Mouse (Mus musculus): ENCODE data around the gene Gm11559. TPM values are rescaled to one million over a fixed set of nuclear protein-coding genes. Genes with fewer than 3 reads are reported as not detected.
"Not testable (repeated sequence)": the region's sequence is repeated elsewhere in the genome, so short reads cannot be mapped to it uniquely, and the experiment has no call there.

Gm11559 gene
- polyA plus RNA-seq, 1 experiment from 2014 or later = not detected

GRCm38 (mm10) chr11:99857617-99858016 lies 6.7 kb upstream of the Gm11559 start, which contains the start of gene Gm11568:
Gene Gm11568 (plus strand): TSS chr11:99857917.
- no peaks in the 10 kb centered on the region for H3K36me3 ChIP-seq (ENCODE audit: insufficient read depth, low read length)
- H3K27ac ChIP-seq = no peak within 1 kb of the TSS
- no peak for TF ChIP-seq CTCF (IDR thresholded peaks at IDR 0.05; ENCODE audit: low read depth)
- H3K4me2 ChIP-seq (ENCODE audit: low read length) = no peak within 1 kb of the TSS
- DNase-seq (ENCODE audit: low spot score) (no peak), ATAC-seq (replicated peaks; ENCODE audit: low FRiP score, low read depth) (no peak)
- no peaks in the 10 kb centered on the region for H3K27me3 ChIP-seq (ENCODE audit: insufficient read depth, low read length)
- no peak within 1 kb of the TSS for H3K9ac ChIP-seq (ENCODE audit: low read depth, low read length)
- no peaks in the 10 kb centered on the region for H3K9me3 ChIP-seq (replicated peaks; ENCODE audit: low read length)
- H3K4me1 ChIP-seq (replicated peaks; ENCODE audit: insufficient read depth, low read length) = no peaks in the 10 kb centered on the region
- H3K4me3 ChIP-seq (replicated peaks; ENCODE audit: low read depth, low read length) = no peak within 1 kb of the TSS
- WGBS = 76% methylated on average over 2 of the region's 2 CpGs

- H3K9ac ChIP-seq (ENCODE audit: low read depth, low read length) = no peak overlapping the region
- DNase-seq (ENCODE audit: low spot score) = no peak
- 74% methylated on average over 2 of the region's 2 CpGs for WGBS
- no peak for TF ChIP-seq CTCF (IDR thresholded peaks at IDR 0.05; ENCODE audit: low read depth)
- no peak overlapping the region for H3K4me2 ChIP-seq (ENCODE audit: low read length)
- H3K9me3 ChIP-seq (replicated peaks; ENCODE audit: low read length) = no peaks in the 10 kb centered on the region
- H3K4me3 ChIP-seq (replicated peaks; ENCODE audit: low read depth, low read length) = no peak overlapping the region
- H3K27ac ChIP-seq = no peak overlapping the region
- no peak for ATAC-seq (replicated peaks; ENCODE audit: low FRiP score, low read depth)
- no peaks in the 10 kb centered on the region for H3K4me1 ChIP-seq (replicated peaks; ENCODE audit: insufficient read depth, low read length)
- H3K36me3 ChIP-seq (ENCODE audit: insufficient read depth, low read length) = no peaks in the 10 kb centered on the region
- no peaks in the 10 kb centered on the region for H3K27me3 ChIP-seq (ENCODE audit: insufficient read depth, low read length)
These were observed 5.5 kb upstream of the Gm11559 start for GRCm38 (mm10) chr11:99858761-99859160.

GRCm38 (mm10) chr11:99873089-99873488 lies 8.8 kb downstream of the Gm11559 start, which contains the start of gene Krtap9-1:
Gene Krtap9-1 (plus strand): TSS chr11:99873389.
- ATAC-seq (replicated peaks; ENCODE audit: low FRiP score, low read depth); H3K4me2 ChIP-seq (ENCODE audit: low read length); H3K36me3 ChIP-seq (ENCODE audit: insufficient read depth, low read length); H3K27me3 ChIP-seq (ENCODE audit: insufficient read depth, low read length); H3K9ac ChIP-seq (ENCODE audit: low read depth, low read length); H3K4me1 ChIP-seq (replicated peaks; ENCODE audit: insufficient read depth, low read length); DNase-seq (ENCODE audit: low spot score); H3K9me3 ChIP-seq (replicated peaks; ENCODE audit: low read length); H3K27ac ChIP-seq; H3K4me3 ChIP-seq (replicated peaks; ENCODE audit: low read depth, low read length): not testable (repeated sequence)
- WGBS = 74% methylated on average over 1 of the region's 1 CpGs

GRCm38 (mm10) chr11:99878887-99879286 lies 14.6 kb downstream of the Gm11559 start, which contains the start of gene Gm11567:
Gene Gm11567 (plus strand): TSS chr11:99879187.
- H3K9ac ChIP-seq (ENCODE audit: low read depth, low read length); H3K36me3 ChIP-seq (ENCODE audit: insufficient read depth, low read length); H3K27me3 ChIP-seq (ENCODE audit: insufficient read depth, low read length); H3K27ac ChIP-seq; H3K4me3 ChIP-seq (replicated peaks; ENCODE audit: low read depth, low read length); ATAC-seq (replicated peaks; ENCODE audit: low FRiP score, low read depth); H3K9me3 ChIP-seq (replicated peaks; ENCODE audit: low read length); H3K4me1 ChIP-seq (replicated peaks; ENCODE audit: insufficient read depth, low read length); H3K4me2 ChIP-seq (ENCODE audit: low read length); DNase-seq (ENCODE audit: low spot score): not testable (repeated sequence)
- 64% methylated on average over 1 of the region's 1 CpGs for WGBS

GRCm38 (mm10) chr11:99907620-99908019 lies 43.3 kb downstream of the Gm11559 start, which contains the start of gene Krtap31-1:
Gene Krtap31-1 (plus strand): TSS chr11:99907920.
- no peak for ATAC-seq (replicated peaks; ENCODE audit: low FRiP score, low read depth)
- no peak within 1 kb of the TSS for H3K27ac ChIP-seq
- H3K4me2 ChIP-seq (ENCODE audit: low read length) = no peak within 1 kb of the TSS
- H3K4me3 ChIP-seq (replicated peaks; ENCODE audit: low read depth, low read length) = no peak within 1 kb of the TSS
- no peaks in the 10 kb centered on the region for H3K9me3 ChIP-seq (replicated peaks; ENCODE audit: low read length)
- no peak within 1 kb of the TSS for H3K9ac ChIP-seq (ENCODE audit: low read depth, low read length)
- no peaks in the 10 kb centered on the region for H3K27me3 ChIP-seq (ENCODE audit: insufficient read depth, low read length)
- no peak for TF ChIP-seq CTCF (IDR thresholded peaks at IDR 0.05; ENCODE audit: low read depth)
- DNase-seq (ENCODE audit: low spot score) = no peak
- WGBS = 87% methylated on average over 2 of the region's 2 CpGs
- no peaks in the 10 kb centered on the region for H3K36me3 ChIP-seq (ENCODE audit: insufficient read depth, low read length)
- H3K4me1 ChIP-seq (replicated peaks; ENCODE audit: insufficient read depth, low read length) = no peaks in the 10 kb centered on the region

- Histone ChIP-seq H3K9me3 (replicated peaks; ENCODE audit: low read length) (no peaks in the 10 kb centered on the region), H3K36me3 (ENCODE audit: insufficient read depth, low read length) (no peaks in the 10 kb centered on the region), H3K4me1 (replicated peaks; ENCODE audit: insufficient read depth, low read length) (no peaks in the 10 kb centered on the region), H3K4me2 (ENCODE audit: low read length) (no peak within 1 kb of the TSS), H3K9ac (ENCODE audit: low read depth, low read length) (no peak within 1 kb of the TSS), H3K4me3 (replicated peaks; ENCODE audit: low read depth, low read length) (no peak within 1 kb of the TSS), H3K27ac (no peak within 1 kb of the TSS), H3K27me3 (ENCODE audit: insufficient read depth, low read length) (no peaks in the 10 kb centered on the region)
- ATAC-seq (replicated peaks; ENCODE audit: low FRiP score, low read depth) = no peak
- WGBS = 91% methylated on average over 3 of the region's 3 CpGs
- DNase-seq (ENCODE audit: low spot score) = no peak
- no peak for TF ChIP-seq CTCF (IDR thresholded peaks at IDR 0.05; ENCODE audit: low read depth)
These were observed 50.2 kb downstream of the Gm11559 start, which contains the start of gene Gm11565 for GRCm38 (mm10) chr11:99914451-99914850. Gene Gm11565 (plus strand): TSS chr11:99914751.

Other genes starting within 250 kb of the Gm11559 start
- gene Krtap2-4, start 249.6 kb upstream of the Gm11559 start, polyA plus RNA-seq (2015; fragmentation: Nextera tagmentation; extraction: Ambion mirVana) = not detected in 2 replicates
- gene Gm11562, start 244.0 kb upstream of the Gm11559 start, polyA plus RNA-seq (2015; fragmentation: Nextera tagmentation; extraction: Ambion mirVana) = not detected in 2 replicates
- not detected in 2 replicates for gene Krtap4-1, start 236.2 kb upstream of the Gm11559 start, polyA plus RNA-seq (2015; fragmentation: Nextera tagmentation; extraction: Ambion mirVana)
- gene Krtap4-2, start 229.4 kb upstream of the Gm11559 start, polyA plus RNA-seq (2015; fragmentation: Nextera tagmentation; extraction: Ambion mirVana) = not detected in 2 replicates
- gene Krtap4-7, start 220.4 kb upstream of the Gm11559 start, polyA plus RNA-seq (2015; fragmentation: Nextera tagmentation; extraction: Ambion mirVana) = not detected in 2 replicates
- not detected in 2 replicates for gene Gm11555, start 214.2 kb upstream of the Gm11559 start, polyA plus RNA-seq (2015; fragmentation: Nextera tagmentation; extraction: Ambion mirVana)
- not detected in 2 replicates for gene Gm11563, start 205.5 kb upstream of the Gm11559 start, polyA plus RNA-seq (2015; fragmentation: Nextera tagmentation; extraction: Ambion mirVana)
- gene Krtap4-6, start 198.5 kb upstream of the Gm11559 start, polyA plus RNA-seq (2015; fragmentation: Nextera tagmentation; extraction: Ambion mirVana) = not detected in 2 replicates
- gene Gm14190, start 173.7 kb upstream of the Gm11559 start, polyA plus RNA-seq (2015; fragmentation: Nextera tagmentation; extraction: Ambion mirVana) = not detected in 2 replicates
- gene Gm14180, start 130.2 kb upstream of the Gm11559 start, polyA plus RNA-seq (2015; fragmentation: Nextera tagmentation; extraction: Ambion mirVana) = not detected in 2 replicates
- not detected in 2 replicates for gene Gm11595, start 91.6 kb upstream of the Gm11559 start, polyA plus RNA-seq (2015; fragmentation: Nextera tagmentation; extraction: Ambion mirVana)
- gene Krtap4-8, start 83.8 kb upstream of the Gm11559 start, polyA plus RNA-seq (2015; fragmentation: Nextera tagmentation; extraction: Ambion mirVana) = not detected in 2 replicates
- gene Krtap4-9, start 79.3 kb upstream of the Gm11559 start, polyA plus RNA-seq (2015; fragmentation: Nextera tagmentation; extraction: Ambion mirVana) = not detected in 2 replicates
- not detected in 2 replicates for gene Gm11596, start 71.0 kb upstream of the Gm11559 start, polyA plus RNA-seq (2015; fragmentation: Nextera tagmentation; extraction: Ambion mirVana)
- not detected in 2 replicates for gene Gm11569, start 65.5 kb upstream of the Gm11559 start, polyA plus RNA-seq (2015; fragmentation: Nextera tagmentation; extraction: Ambion mirVana)
- not detected in 2 replicates for gene Gm11554, start 60.0 kb upstream of the Gm11559 start, polyA plus RNA-seq (2015; fragmentation: Nextera tagmentation; extraction: Ambion mirVana)
- not detected in 2 replicates for gene Krtap4-13, start 54.6 kb upstream of the Gm11559 start, polyA plus RNA-seq (2015; fragmentation: Nextera tagmentation; extraction: Ambion mirVana)
- gene Gm11564, start 48.8 kb upstream of the Gm11559 start, polyA plus RNA-seq (2015; fragmentation: Nextera tagmentation; extraction: Ambion mirVana) = not detected in 2 replicates
- not detected in 2 replicates for gene 2300003K06Rik, start 26.4 kb upstream of the Gm11559 start, polyA plus RNA-seq (2015; fragmentation: Nextera tagmentation; extraction: Ambion mirVana)
- not detected in 2 replicates for gene Krtap4-16, start 12.9 kb upstream of the Gm11559 start, polyA plus RNA-seq (2015; fragmentation: Nextera tagmentation; extraction: Ambion mirVana)
- gene Gm11568, start 6.6 kb upstream of the Gm11559 start, polyA plus RNA-seq (2015; fragmentation: Nextera tagmentation; extraction: Ambion mirVana) = not detected in 2 replicates
- not detected in 2 replicates for gene Krtap9-1, start 8.9 kb downstream of the Gm11559 start, polyA plus RNA-seq (2015; fragmentation: Nextera tagmentation; extraction: Ambion mirVana)
- not detected in 2 replicates for gene Gm11567, start 14.7 kb downstream of the Gm11559 start, polyA plus RNA-seq (2015; fragmentation: Nextera tagmentation; extraction: Ambion mirVana)
- gene Krtap31-1, start 43.4 kb downstream of the Gm11559 start, polyA plus RNA-seq (2015; fragmentation: Nextera tagmentation; extraction: Ambion mirVana) = not detected in 2 replicates
- gene Gm11565, start 50.3 kb downstream of the Gm11559 start, polyA plus RNA-seq (2015; fragmentation: Nextera tagmentation; extraction: Ambion mirVana) = not detected in 2 replicates
- gene Krtap31-2, start 71.8 kb downstream of the Gm11559 start, polyA plus RNA-seq (2015; fragmentation: Nextera tagmentation; extraction: Ambion mirVana) = not detected in 2 replicates
- gene Krtap9-5, start 84.0 kb downstream of the Gm11559 start, polyA plus RNA-seq (2015; fragmentation: Nextera tagmentation; extraction: Ambion mirVana) = not detected in 2 replicates
- not detected in 2 replicates for gene Krtap29-1, start 114.6 kb downstream of the Gm11559 start, polyA plus RNA-seq (2015; fragmentation: Nextera tagmentation; extraction: Ambion mirVana)
- gene Krtap16-1, start 122.1 kb downstream of the Gm11559 start, polyA plus RNA-seq (2015; fragmentation: Nextera tagmentation; extraction: Ambion mirVana) = not detected in 2 replicates
- not detected in 2 replicates for gene Krtap17-1, start 129.5 kb downstream of the Gm11559 start, polyA plus RNA-seq (2015; fragmentation: Nextera tagmentation; extraction: Ambion mirVana)
- not detected in 2 replicates for gene Krt33a, start 151.7 kb downstream of the Gm11559 start, polyA plus RNA-seq (2015; fragmentation: Nextera tagmentation; extraction: Ambion mirVana)
- not detected in 2 replicates for gene Krt33b, start 165.4 kb downstream of the Gm11559 start, polyA plus RNA-seq (2015; fragmentation: Nextera tagmentation; extraction: Ambion mirVana)
- not detected in 2 replicates for gene Krt34, start 177.1 kb downstream of the Gm11559 start, polyA plus RNA-seq (2015; fragmentation: Nextera tagmentation; extraction: Ambion mirVana)
- gene Krt31, start 186.1 kb downstream of the Gm11559 start, polyA plus RNA-seq (2015; fragmentation: Nextera tagmentation; extraction: Ambion mirVana) = not detected in 2 replicates
- not detected in 2 replicates for gene Krt32, start 223.8 kb downstream of the Gm11559 start, polyA plus RNA-seq (2015; fragmentation: Nextera tagmentation; extraction: Ambion mirVana)
- not detected in 2 replicates for gene Krt35, start 231.8 kb downstream of the Gm11559 start, polyA plus RNA-seq (2015; fragmentation: Nextera tagmentation; extraction: Ambion mirVana)
- 0.78 and 1.2 TPM in 2 replicates for gene Krt36, start 241.2 kb downstream of the Gm11559 start, polyA plus RNA-seq (2015; fragmentation: Nextera tagmentation; extraction: Ambion mirVana)

Measured in kidney, postnatal 0 days (tissue).